Mouse (Mus musculus) midbrain, embryonic 11.5 days (tissue): ENCODE results near the gene Neurog1. TPM values are rescaled to one million over a fixed set of nuclear protein-coding genes. Genes with fewer than 3 reads are reported as not detected.

Experiments
- ATAC-seq: fragments of 200-750 bp; cut with Nextera tagmentation; 2 replicates; pipeline ENCODE4 v1.8.0; 2017; ENCODE audit warnings: moderate TSS enrichment, moderate library complexity; ENCODE audit not compliant: low FRiP score
- DNase-seq: peaks from one replicate; pipeline ENCODE4 v3.0.0; 2015; ENCODE audit warnings: low spot score; ENCODE audit errors: missing footprints
- H3K27ac ChIP-seq: fragments of 300-500 bp; sonication (generic); 2 replicates; pipeline ENCODE4 v1.5.1; 2014; ENCODE audit warnings: low read depth, low read length
- H3K27me3 ChIP-seq: fragments of 300-500 bp; sonication (generic); 2 replicates; pipeline ENCODE4 v1.6.1; 2014; ENCODE audit warnings: mild to moderate bottlenecking, low read length, moderate library complexity, mixed read lengths; ENCODE audit not compliant: control insufficient read depth, insufficient read depth
- H3K36me3 ChIP-seq: fragments of 300-500 bp; sonication (generic); 2 replicates; pipeline ENCODE4 v1.6.1; 2014; ENCODE audit warnings: mild to moderate bottlenecking, low read length, moderate library complexity, mixed read lengths; ENCODE audit not compliant: control insufficient read depth, insufficient read depth
- H3K4me1 ChIP-seq: fragments of 300-500 bp; sonication (generic); 2 replicates; pipeline ENCODE4 v1.6.1; 2014; ENCODE audit warnings: low read length; ENCODE audit not compliant: control insufficient read depth, insufficient read depth
- H3K4me2 ChIP-seq: fragments of 300-500 bp; sonication (generic); 2 replicates; pipeline ENCODE4 v1.6.1; 2014; ENCODE audit warnings: mild to moderate bottlenecking, moderate library complexity
- H3K4me3 ChIP-seq: fragments of 300-500 bp; sonication (generic); 2 replicates; pipeline ENCODE4 v1.5.1; 2014; ENCODE audit warnings: low read depth, low read length
- H3K9ac ChIP-seq: fragments of 300-500 bp; sonication (generic); 2 replicates; pipeline ENCODE4 v1.6.1; 2014; ENCODE audit warnings: low read length
- H3K9me3 ChIP-seq: fragments of 300-500 bp; sonication (generic); 2 replicates; pipeline ENCODE4 v1.6.1; 2016; ENCODE audit warnings: low read length; ENCODE audit not compliant: control insufficient read depth
- WGBS: fragments of 180-500 bp; shearing (Covaris S2); extraction: QIAGEN DNeasy Blood & Tissue Kit; methylation state at CpG from one replicate; pipeline ENCODE4 v1.1.7; 2014; 5-methylcytosine and 5-hydroxymethylcytosine counted together
- polyA plus RNA-seq: library from polyadenylated mRNA; unstranded; fragments of >200 nt; fragmentation: Nextera tagmentation; extraction: Ambion mirVana; gene quantifications from 2 replicates; pipeline ENCODE4 v1.2.1, GENCODE M21; 2014

Gene Neurog1
- polyA plus RNA-seq, 1 experiment from 2014 or later: 42.1 TPM

DNA sequence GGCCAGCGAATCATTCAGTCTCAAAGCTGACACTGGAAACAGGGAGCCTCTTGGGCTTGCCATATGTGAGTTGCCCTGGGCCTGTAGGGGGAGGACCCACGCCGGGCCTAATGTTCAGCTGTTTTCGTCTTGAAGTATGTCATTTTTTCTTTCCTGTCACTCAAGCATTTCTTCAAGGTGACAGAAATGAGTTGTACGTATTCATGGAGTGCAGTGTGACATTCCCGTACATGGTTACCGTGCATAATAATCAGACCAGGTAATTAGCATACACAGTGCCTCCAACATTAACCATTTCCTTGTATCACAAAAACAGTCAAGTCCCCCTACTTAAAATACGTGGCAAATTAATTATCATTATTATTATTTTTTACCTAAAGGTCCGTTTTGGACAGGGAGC, 35.1 kb upstream of the Neurog1 start:
- no peaks in the 10 kb centered on the region for H3K36me3 ChIP-seq
- H3K4me3 ChIP-seq: no peak overlapping the region
- no peak overlapping the region for H3K4me2 ChIP-seq
- H3K9ac ChIP-seq: no peak overlapping the region
- WGBS: 83% methylated on average over 9 of the region's 9 CpGs
- no peak overlapping the region for H3K27ac ChIP-seq
- ATAC-seq: no peak
- peaks cover 5% of the 10 kb centered on the region; the same call in 1 of the 2 replicates for H3K4me1 ChIP-seq
- H3K9me3 ChIP-seq: no peaks in the 10 kb centered on the region
- H3K27me3 ChIP-seq: peaks cover 5% of the 10 kb centered on the region
- DNase-seq: no peak

DNA sequence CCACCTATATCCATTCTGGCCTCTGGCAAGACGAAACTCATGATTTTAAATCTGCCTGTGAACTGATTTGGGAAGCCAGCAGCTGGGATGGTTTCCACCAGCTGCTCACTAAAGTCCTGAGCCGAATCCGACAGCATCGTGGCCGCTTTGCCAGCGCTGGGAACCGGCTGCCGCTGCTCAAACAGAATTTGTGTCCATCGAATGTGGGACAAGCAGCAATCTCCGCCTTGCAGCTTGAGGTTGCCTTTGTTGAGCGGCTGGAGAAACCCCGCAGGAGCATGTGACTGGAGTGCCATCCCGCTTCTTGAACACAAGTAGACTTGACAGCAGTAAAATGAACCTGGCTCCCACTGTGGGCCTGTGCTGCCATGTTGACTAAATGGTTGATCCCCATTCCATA, 31.4 kb upstream of the Neurog1 start:
- no peak for DNase-seq
- Histone ChIP-seq H3K27me3 (peaks cover 4% of the 10 kb centered on the region), H3K4me3 (no peak overlapping the region), H3K27ac (no peak overlapping the region), H3K36me3 (no peaks in the 10 kb centered on the region), H3K4me1 (no peaks in the 10 kb centered on the region), H3K9ac (no peak overlapping the region), H3K9me3 (no peaks in the 10 kb centered on the region), H3K4me2 (no peak overlapping the region)
- ATAC-seq: no peak
- WGBS: 89% methylated on average over 13 of the region's 13 CpGs

DNA sequence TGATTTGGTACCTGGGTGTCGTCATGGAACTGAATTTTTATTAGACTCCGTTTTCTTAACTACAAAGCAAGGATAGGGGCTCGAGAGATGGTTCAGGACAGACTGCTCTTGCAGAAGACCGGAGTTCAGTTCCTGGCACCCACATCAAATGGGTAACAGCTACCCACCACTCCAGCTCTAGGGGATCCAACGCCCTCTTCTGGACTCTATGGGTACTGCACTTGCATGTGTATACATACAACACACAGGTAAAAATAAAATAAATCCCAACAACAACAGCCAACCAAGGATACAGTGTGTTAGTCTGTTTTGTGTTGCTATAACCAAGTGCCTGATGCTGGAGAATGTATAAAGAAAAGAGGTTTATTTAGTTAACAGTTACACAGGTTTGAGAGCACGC, 28.4 kb upstream of the Neurog1 start:
- H3K9me3 ChIP-seq: no peaks in the 10 kb centered on the region
- no peak overlapping the region for H3K4me3 ChIP-seq
- H3K36me3 ChIP-seq: no peaks in the 10 kb centered on the region
- H3K27ac ChIP-seq: no peak overlapping the region
- no peak overlapping the region for H3K4me2 ChIP-seq
- H3K9ac ChIP-seq: no peak overlapping the region
- DNase-seq (no peak), ATAC-seq (no peak)
- no peaks in the 10 kb centered on the region for H3K27me3 ChIP-seq
- 82% methylated on average over 6 of the region's 6 CpGs for WGBS
- H3K4me1 ChIP-seq: no peaks in the 10 kb centered on the region

DNA sequence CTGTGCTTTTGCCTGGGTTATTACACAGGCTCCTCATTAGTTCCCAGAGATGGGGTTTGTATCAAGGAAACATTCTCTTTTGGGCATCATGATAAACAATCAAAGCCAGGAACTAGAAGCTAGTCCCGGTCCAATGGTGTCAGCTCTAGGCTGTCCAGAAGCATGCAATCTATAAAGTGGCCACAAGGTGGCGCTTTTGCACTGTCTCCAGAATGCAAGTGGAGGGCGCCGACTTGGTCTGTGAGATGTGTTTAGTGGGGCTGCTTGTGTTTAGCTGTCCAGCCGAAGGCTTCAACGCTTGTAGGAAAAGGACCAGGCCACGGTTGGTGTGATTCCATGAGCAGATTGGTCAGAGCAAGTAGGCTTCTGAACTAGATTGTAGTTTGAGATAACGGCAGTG, 27.5 kb upstream of the Neurog1 start:
- DNase-seq (peak; percentile 99), ATAC-seq (peak; percentile 59; the same call in 1 of the 2 replicates)

DNA sequence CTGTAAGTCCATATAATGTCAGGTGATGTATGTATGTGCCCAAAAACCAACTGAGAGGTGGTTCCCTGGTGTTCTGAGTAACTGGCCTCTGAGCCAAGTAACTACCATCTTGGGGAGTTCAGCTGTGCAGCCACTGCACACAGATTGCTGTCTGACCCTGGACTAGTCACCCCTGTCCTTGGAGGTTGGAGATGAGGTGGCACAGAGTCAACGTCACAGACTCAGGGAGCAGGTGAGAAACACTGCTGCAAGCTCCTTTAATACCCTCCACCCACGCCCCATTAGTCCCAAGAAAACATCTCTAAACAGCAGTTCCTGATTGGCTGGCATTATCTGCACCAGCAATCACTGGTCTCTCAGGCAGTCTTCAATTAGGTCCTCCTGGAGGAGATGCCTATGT, 23.2 kb upstream of the Neurog1 start:
- H3K4me1 ChIP-seq: no peaks in the 10 kb centered on the region
- no peak for ATAC-seq
- peaks cover 9% of the 10 kb centered on the region; the same call in 1 of the 2 replicates for H3K9me3 ChIP-seq
- no peak overlapping the region for H3K27ac ChIP-seq
- H3K9ac ChIP-seq: no peak overlapping the region
- H3K4me2 ChIP-seq: no peak overlapping the region
- DNase-seq: no peak
- no peaks in the 10 kb centered on the region for H3K36me3 ChIP-seq
- no peaks in the 10 kb centered on the region for H3K27me3 ChIP-seq
- WGBS: 63% methylated on average over 2 of the region's 2 CpGs
- H3K4me3 ChIP-seq: no peak overlapping the region

More for the DNA sequence above, 27.5 kb upstream of the Neurog1 start:
- no peaks in the 10 kb centered on the region for H3K27me3 ChIP-seq
- no peak overlapping the region for H3K9ac ChIP-seq
- 22% methylated on average over 8 of the region's 8 CpGs for WGBS
- H3K4me3 ChIP-seq: no peak overlapping the region
- no peak overlapping the region for H3K4me2 ChIP-seq
- no peak overlapping the region for H3K27ac ChIP-seq
- H3K9me3 ChIP-seq: no peaks in the 10 kb centered on the region
- no peaks in the 10 kb centered on the region for H3K4me1 ChIP-seq
- no peaks in the 10 kb centered on the region for H3K36me3 ChIP-seq

DNA sequence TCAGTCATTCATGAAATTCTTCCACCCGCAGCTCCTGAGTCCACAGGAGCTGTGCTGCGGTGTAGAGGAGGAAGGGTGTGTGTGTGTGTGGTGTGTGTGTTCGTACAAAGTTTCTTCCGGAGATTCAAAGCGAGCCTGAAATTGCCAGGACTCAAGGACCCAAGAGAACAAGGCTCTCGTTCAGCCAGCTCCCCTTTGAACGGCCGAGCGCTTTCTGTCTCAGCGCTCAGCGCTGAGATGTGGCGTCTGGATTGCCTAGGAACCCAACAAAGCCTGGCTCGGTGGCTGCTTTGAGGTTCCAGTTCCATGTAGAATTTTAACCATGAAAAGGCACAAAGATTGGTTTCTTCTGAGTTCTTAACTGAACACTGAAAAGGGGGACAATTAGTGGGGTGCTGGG, 18.2 kb upstream of the Neurog1 start:
- Histone ChIP-seq H3K9ac (no peak overlapping the region), H3K27ac (no peak overlapping the region), H3K27me3 (peaks cover 2% of the 10 kb centered on the region; the same call in 1 of the 2 replicates), H3K4me3 (no peak overlapping the region), H3K4me2 (no peak overlapping the region), H3K36me3 (no peaks in the 10 kb centered on the region), H3K9me3 (peaks cover 9% of the 10 kb centered on the region; the same call in 1 of the 2 replicates), H3K4me1 (no peaks in the 10 kb centered on the region)
- no peak for DNase-seq
- ATAC-seq: no peak
- WGBS: 74% methylated on average over 13 of the region's 13 CpGs

DNA sequence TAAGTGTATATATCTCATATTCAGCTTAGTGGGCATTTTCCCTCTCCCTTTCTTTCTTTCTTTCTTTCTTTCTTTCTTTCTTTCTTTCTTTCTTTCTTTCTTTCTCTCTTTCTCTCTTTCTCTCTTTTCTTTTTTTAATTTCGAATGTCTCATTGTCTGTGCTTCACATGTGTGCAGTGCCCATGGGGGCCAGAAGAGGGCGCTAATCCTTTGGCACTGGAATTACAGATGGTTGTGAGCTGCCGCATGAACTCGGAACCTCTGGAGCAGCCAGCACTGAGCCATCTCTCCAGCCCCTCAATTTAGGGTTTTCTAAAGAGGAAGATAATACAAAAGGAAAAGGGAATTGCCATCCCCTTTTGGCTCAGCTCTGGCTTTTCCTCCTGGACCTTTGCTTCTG, 15.4 kb upstream of the Neurog1 start:
- H3K27me3 ChIP-seq: peaks cover 20% of the 10 kb centered on the region

DNA sequence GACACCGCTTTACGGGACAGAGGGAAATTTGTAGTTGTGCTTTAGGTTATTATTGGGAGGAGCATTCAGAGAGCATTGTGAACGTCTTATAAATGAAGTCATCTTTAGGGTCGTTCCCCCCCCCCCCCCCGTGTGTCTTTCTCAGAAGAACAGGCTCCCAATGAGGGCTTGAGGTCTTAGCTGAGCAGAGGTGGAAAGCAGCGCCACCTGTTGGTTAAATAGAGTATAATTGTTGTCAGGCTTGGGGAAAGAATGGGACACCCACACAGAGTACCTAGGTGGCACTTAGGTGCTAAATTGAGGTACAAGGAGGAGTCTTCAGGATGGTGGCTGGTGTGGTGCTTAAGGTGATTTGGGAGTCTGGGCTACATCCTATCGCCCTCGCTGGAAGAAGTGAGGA, 14.5 kb upstream of the Neurog1 start:
- WGBS: 35% methylated on average over 8 of the region's 8 CpGs
- H3K27me3 ChIP-seq: peaks cover 29% of the 10 kb centered on the region
- H3K4me1 ChIP-seq: no peaks in the 10 kb centered on the region
- no peak overlapping the region for H3K4me3 ChIP-seq
- H3K4me2 ChIP-seq: no peak overlapping the region
- no peaks in the 10 kb centered on the region for H3K36me3 ChIP-seq
- ATAC-seq (peak; percentile 57; the same call in 1 of the 2 replicates), DNase-seq (peak; percentile 95)
- H3K27ac ChIP-seq: no peak overlapping the region
- no peak overlapping the region for H3K9ac ChIP-seq
- H3K9me3 ChIP-seq: peaks cover 5% of the 10 kb centered on the region; the same call in 1 of the 2 replicates

More for the DNA sequence above, 15.4 kb upstream of the Neurog1 start:
- H3K4me3 ChIP-seq: no peak overlapping the region
- no peak overlapping the region for H3K4me2 ChIP-seq
- DNase-seq (no peak), ATAC-seq (no peak)
- no peak overlapping the region for H3K27ac ChIP-seq
- H3K9me3 ChIP-seq: peaks cover 9% of the 10 kb centered on the region; the same call in 1 of the 2 replicates
- no peaks in the 10 kb centered on the region for H3K4me1 ChIP-seq
- WGBS: 75% methylated on average over 4 of the region's 4 CpGs
- no peak overlapping the region for H3K9ac ChIP-seq
- H3K36me3 ChIP-seq: no peaks in the 10 kb centered on the region

DNA sequence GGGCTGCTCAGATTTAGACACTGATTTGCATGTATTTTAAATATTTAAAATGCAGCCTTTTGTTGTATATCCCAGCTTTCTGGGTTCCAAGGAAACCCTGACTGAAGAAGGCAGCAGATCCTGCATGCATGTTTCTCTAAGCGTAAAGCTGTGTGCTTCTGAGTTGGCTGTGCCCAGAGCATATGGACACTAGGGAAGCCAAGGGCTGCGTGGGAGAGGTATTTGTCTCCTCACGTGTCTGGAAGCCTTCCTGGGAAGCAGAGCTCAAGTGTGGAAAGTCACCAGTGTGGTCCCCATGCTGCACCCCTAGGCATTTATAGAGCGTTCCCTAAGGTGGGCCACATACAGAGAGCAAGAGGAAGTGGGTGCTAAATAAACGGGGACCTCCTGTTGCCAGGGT, 13.7 kb upstream of the Neurog1 start:
- Histone ChIP-seq H3K4me2 (no peak overlapping the region), H3K27ac (no peak overlapping the region), H3K36me3 (no peaks in the 10 kb centered on the region), H3K4me1 (no peaks in the 10 kb centered on the region; the same call in 1 of the 2 replicates), H3K27me3 (peaks cover 36% of the 10 kb centered on the region), H3K9ac (no peak overlapping the region), H3K4me3 (no peak overlapping the region), H3K9me3 (no peaks in the 10 kb centered on the region)
- 74% methylated on average over 5 of the region's 5 CpGs for WGBS
- DNase-seq (no peak), ATAC-seq (no peak)
